Mouse (Mus musculus) ES-Bruce4 (cell line): ENCODE data around the gene Vmn2r5. TPM values are rescaled to one million over a fixed set of nuclear protein-coding genes. Genes with fewer than 3 reads are reported as not detected.
"Not testable (repeated sequence)": the region's sequence is repeated elsewhere in the genome, so short reads cannot be mapped to it uniquely, and the experiment has no call there.

Experiments used
- H3K27ac ChIP-seq: 2 replicates; pipeline ENCODE4 v1.5.1; 2012; ENCODE audit warnings: low read length, inconsistent platforms; ENCODE audit not compliant: insufficient read depth
- H3K27me3 ChIP-seq: 2 replicates; pipeline ENCODE4 v1.6.1; 2012; ENCODE audit warnings: mild to moderate bottlenecking, low read length, inconsistent platforms; ENCODE audit not compliant: control insufficient read depth, poor library complexity, insufficient read depth, severe bottlenecking
- H3K36me3 ChIP-seq: 2 replicates; pipeline ENCODE4 v1.6.1; 2012; ENCODE audit warnings: inconsistent platforms, mild to moderate bottlenecking, low read length, moderate library complexity; ENCODE audit not compliant: control insufficient read depth, poor library complexity, insufficient read depth, severe bottlenecking
- H3K4me1 ChIP-seq: one replicate; pipeline ENCODE4 v1.8.1; 2011; ENCODE audit warnings: low read length; ENCODE audit not compliant: control insufficient read depth, insufficient read depth
- H3K4me3 ChIP-seq: 2 replicates; pipeline ENCODE4 v1.5.1; 2011; ENCODE audit warnings: low read depth, mild to moderate bottlenecking, low read length
- H3K9ac ChIP-seq: 2 replicates; pipeline ENCODE4 v1.6.1; 2012; ENCODE audit warnings: low read depth, mild to moderate bottlenecking, inconsistent platforms; ENCODE audit not compliant: poor library complexity, severe bottlenecking
- H3K9me3 ChIP-seq: replicated peaks from 2 replicates; pipeline ENCODE4 v1.6.1; 2012; ENCODE audit warnings: mild to moderate bottlenecking, low read length, inconsistent platforms; ENCODE audit not compliant: control insufficient read depth, poor library complexity, insufficient read depth, severe bottlenecking
- polyA plus RNA-seq: library from polyadenylated mRNA; stranded (reverse); fragments of >200 nt; gene quantifications from 2 replicates; pipeline ENCODE4 v1.2.4, GENCODE M21; 2011; ENCODE audit warnings: low read depth; ENCODE audit not compliant: missing spikeins, insufficient read depth, insufficient read length

The Vmn2r5 gene
- polyA plus RNA-seq = not detected in 2 replicates

GRCm38 (mm10) chr3:64509742-64510141 is at the start of gene Vmn2r5:
TSS of gene Vmn2r5 (minus strand) at chr3:64509842.
- H3K27me3 ChIP-seq, H3K36me3 ChIP-seq, H3K9ac ChIP-seq, H3K27ac ChIP-seq, H3K9me3 ChIP-seq, H3K4me3 ChIP-seq, H3K4me1 ChIP-seq: not testable (repeated sequence)

- not testable (repeated sequence) for H3K27ac ChIP-seq, H3K36me3 ChIP-seq, H3K9me3 ChIP-seq, H3K27me3 ChIP-seq, H3K4me1 ChIP-seq, H3K9ac ChIP-seq, H3K4me3 ChIP-seq
Measured at GRCm38 (mm10) chr3:64523585-64523984, 13.9 kb upstream of the Vmn2r5 start.

Other genes with a start within 250 kb of the Vmn2r5 start
- gene Vmn2r3, start 220.1 kb downstream of the Vmn2r5 start, polyA plus RNA-seq = 0.09 and 0.18 TPM in 2 replicates
- gene Vmn2r4, start 94.5 kb downstream of the Vmn2r5 start, polyA plus RNA-seq = 0.07 TPM in 1 of 2 replicates, not detected in the other
- not detected in 2 replicates for gene Vmn2r6, start 56.0 kb upstream of the Vmn2r5 start, polyA plus RNA-seq